Mouse (Mus musculus): ENCODE data around the gene Cct5.

GRCm38 (mm10) chr15:31613826-31614453 lies 12.3 kb upstream of the Cct5 start:
- no peak for TF ChIP-seq CTCF (IDR thresholded peaks at IDR 0.05)
- no peak for TF ChIP-seq EP300 (IDR thresholded peaks at IDR 0.05)
